Mouse (Mus musculus): ENCODE measurements around the gene Apc2. TPM values are rescaled to one million over a fixed set of nuclear protein-coding genes. Genes with fewer than 3 reads are reported as not detected.
A peak's percentile ranks its signal among the peaks of the same experiment; 100 is the strongest.

Gene Apc2
- polyA plus RNA-seq, 1 experiment from 2014 or later: 8.7 TPM

GRCm38 (mm10) chr10:80315315-80315714 is 19.5 kb downstream of the Apc2 start:
- WGBS: 45% methylated on average over 27 of the region's 27 CpGs
- H3K36me3 ChIP-seq (ENCODE audit: control insufficient read depth, insufficient read depth, low read length): no peaks in the 10 kb centered on the region
- no peak for ATAC-seq (ENCODE audit: insufficient number of reproducible peaks, insufficient read depth, low FRiP score, low read depth)
- H3K4me3 ChIP-seq (ENCODE audit: low read depth, low read length): no peak overlapping the region
- peaks cover 19% of the 10 kb centered on the region for H3K4me1 ChIP-seq (ENCODE audit: control insufficient read depth, insufficient read depth, low read length)
- peaks cover 57% of the 10 kb centered on the region for H3K27me3 ChIP-seq (ENCODE audit: control insufficient read depth, insufficient read depth, low read length)
- H3K4me2 ChIP-seq (replicated peaks; ENCODE audit: low read depth, low read length): no peak overlapping the region; the same call in 1 of the 2 replicates
- no peak overlapping the region for H3K27ac ChIP-seq (ENCODE audit: low read length)
- no peaks in the 10 kb centered on the region for H3K9me3 ChIP-seq (ENCODE audit: control insufficient read depth, low read depth, low read length)
- no peak overlapping the region for H3K9ac ChIP-seq (replicated peaks; ENCODE audit: low read depth, low read length)

- H3K4me3 ChIP-seq (ENCODE audit: low read depth, low read length): no peak overlapping the region
- ATAC-seq (ENCODE audit: insufficient number of reproducible peaks, insufficient read depth, low FRiP score, low read depth): no peak
- WGBS: 36% methylated on average over 11 of the region's 11 CpGs
Measured at GRCm38 (mm10) chr10:80316359-80316781, 20.6 kb downstream of the Apc2 start.

GRCm38 (mm10) chr10:80317011-80317410 is 21.2 kb downstream of the Apc2 start:
- no peak for ATAC-seq (ENCODE audit: insufficient number of reproducible peaks, insufficient read depth, low FRiP score, low read depth)
- Histone ChIP-seq H3K27ac (ENCODE audit: low read length) (no peak overlapping the region), H3K27me3 (ENCODE audit: control insufficient read depth, insufficient read depth, low read length) (peaks cover 46% of the 10 kb centered on the region), H3K4me1 (ENCODE audit: control insufficient read depth, insufficient read depth, low read length) (peaks cover 19% of the 10 kb centered on the region), H3K9ac (replicated peaks; ENCODE audit: low read depth, low read length) (no peak overlapping the region), H3K4me2 (replicated peaks; ENCODE audit: low read depth, low read length) (no peak overlapping the region), H3K4me3 (ENCODE audit: low read depth, low read length) (no peak overlapping the region), H3K36me3 (ENCODE audit: control insufficient read depth, insufficient read depth, low read length) (no peaks in the 10 kb centered on the region), H3K9me3 (ENCODE audit: control insufficient read depth, low read depth, low read length) (no peaks in the 10 kb centered on the region)
- 64% methylated on average over 10 of the region's 10 CpGs for WGBS

More at GRCm38 (mm10) chr10:80316359-80316781, 20.6 kb downstream of the Apc2 start:
- Histone ChIP-seq H3K9me3 (ENCODE audit: control insufficient read depth, low read depth, low read length) (no peaks in the 10 kb centered on the region), H3K4me2 (replicated peaks; ENCODE audit: low read depth, low read length) (no peak overlapping the region), H3K27ac (ENCODE audit: low read length) (no peak overlapping the region), H3K36me3 (ENCODE audit: control insufficient read depth, insufficient read depth, low read length) (no peaks in the 10 kb centered on the region), H3K4me1 (ENCODE audit: control insufficient read depth, insufficient read depth, low read length) (peaks cover 19% of the 10 kb centered on the region), H3K27me3 (ENCODE audit: control insufficient read depth, insufficient read depth, low read length) (peaks cover 49% of the 10 kb centered on the region), H3K9ac (replicated peaks; ENCODE audit: low read depth, low read length) (no peak overlapping the region)

- no peaks in the 10 kb centered on the region for H3K9me3 ChIP-seq (ENCODE audit: control insufficient read depth, low read depth, low read length)
- under 1% methylated on average over 34 of the region's 34 CpGs for WGBS
Measured at GRCm38 (mm10) chr10:80320340-80320760, 24.6 kb downstream of the Apc2 start, which contains the start of gene 2310011J03Rik. 2310011J03Rik (minus strand) TSS chr10:80320537.

GRCm38 (mm10) chr10:80321014-80321669 is 25.4 kb downstream of the Apc2 start:
- no peak overlapping the region for H3K4me2 ChIP-seq (replicated peaks; ENCODE audit: low read depth, low read length)
- no peak for ATAC-seq (ENCODE audit: insufficient number of reproducible peaks, insufficient read depth, low FRiP score, low read depth)
- H3K36me3 ChIP-seq (ENCODE audit: control insufficient read depth, insufficient read depth, low read length): no peaks in the 10 kb centered on the region
- WGBS: 69% methylated on average over 6 of the region's 6 CpGs
- H3K4me3 ChIP-seq (ENCODE audit: low read depth, low read length): no peak overlapping the region
- peaks cover 8% of the 10 kb centered on the region; the same call in 1 of the 2 replicates for H3K27me3 ChIP-seq (ENCODE audit: control insufficient read depth, insufficient read depth, low read length)
- H3K4me1 ChIP-seq (ENCODE audit: control insufficient read depth, insufficient read depth, low read length): peaks cover 9% of the 10 kb centered on the region; the same call in 1 of the 2 replicates
- no peaks in the 10 kb centered on the region for H3K9me3 ChIP-seq (ENCODE audit: control insufficient read depth, low read depth, low read length)
- no peak overlapping the region for H3K9ac ChIP-seq (replicated peaks; ENCODE audit: low read depth, low read length)
- H3K27ac ChIP-seq (ENCODE audit: low read length): no peak overlapping the region

More at GRCm38 (mm10) chr10:80320340-80320760, 24.6 kb downstream of the Apc2 start, which contains the start of gene 2310011J03Rik:
- peak within 1 kb of the TSS; percentile 68; the same call in 1 of the 2 replicates for H3K27ac ChIP-seq (ENCODE audit: low read length)
- H3K4me2 ChIP-seq (replicated peaks; ENCODE audit: low read depth, low read length): peak within 1 kb of the TSS; percentile 77
- ATAC-seq (ENCODE audit: insufficient number of reproducible peaks, insufficient read depth, low FRiP score, low read depth): peak; percentile 64
- H3K9ac ChIP-seq (replicated peaks; ENCODE audit: low read depth, low read length): peak within 1 kb of the TSS; percentile 65
- peaks cover 9% of the 10 kb centered on the region; the same call in 1 of the 2 replicates for H3K4me1 ChIP-seq (ENCODE audit: control insufficient read depth, insufficient read depth, low read length)
- no peaks in the 10 kb centered on the region for H3K36me3 ChIP-seq (ENCODE audit: control insufficient read depth, insufficient read depth, low read length)
- H3K27me3 ChIP-seq (ENCODE audit: control insufficient read depth, insufficient read depth, low read length): peaks cover 16% of the 10 kb centered on the region
- peak within 1 kb of the TSS; percentile 93 for H3K4me3 ChIP-seq (ENCODE audit: low read depth, low read length)

- no peak for ATAC-seq (ENCODE audit: insufficient number of reproducible peaks, insufficient read depth, low FRiP score, low read depth)
- H3K4me2 ChIP-seq (replicated peaks; ENCODE audit: low read depth, low read length): peak overlapping the region; percentile 97
- H3K36me3 ChIP-seq (ENCODE audit: control insufficient read depth, insufficient read depth, low read length): no peaks in the 10 kb centered on the region
- peaks cover 9% of the 10 kb centered on the region; the same call in 1 of the 2 replicates for H3K4me1 ChIP-seq (ENCODE audit: control insufficient read depth, insufficient read depth, low read length)
- no peak overlapping the region; the same call in 1 of the 2 replicates for H3K9ac ChIP-seq (replicated peaks; ENCODE audit: low read depth, low read length)
- H3K9me3 ChIP-seq (ENCODE audit: control insufficient read depth, low read depth, low read length): no peaks in the 10 kb centered on the region
- 85% methylated on average over 21 of the region's 21 CpGs for WGBS
- H3K27ac ChIP-seq (ENCODE audit: low read length): no peak overlapping the region
- peak overlapping the region; percentile 43; the same call in 1 of the 2 replicates for H3K4me3 ChIP-seq (ENCODE audit: low read depth, low read length)
- 0 out of 2 replicates have a peak, but pooled peaks cover 4% of the 10 kb centered on the region for H3K27me3 ChIP-seq (ENCODE audit: control insufficient read depth, insufficient read depth, low read length)
Measured at GRCm38 (mm10) chr10:80321670-80322581, 26.1 kb downstream of the Apc2 start.

- H3K27me3 ChIP-seq (ENCODE audit: control insufficient read depth, insufficient read depth, low read length): no peaks in the 10 kb centered on the region
- no peaks in the 10 kb centered on the region for H3K36me3 ChIP-seq (ENCODE audit: control insufficient read depth, insufficient read depth, low read length)
- ATAC-seq (ENCODE audit: insufficient number of reproducible peaks, insufficient read depth, low FRiP score, low read depth): no peak
- H3K27ac ChIP-seq (ENCODE audit: low read length): no peak overlapping the region
- 4% methylated on average over 28 of the region's 28 CpGs for WGBS
- peaks cover 9% of the 10 kb centered on the region; the same call in 1 of the 2 replicates for H3K4me1 ChIP-seq (ENCODE audit: control insufficient read depth, insufficient read depth, low read length)
- H3K9ac ChIP-seq (replicated peaks; ENCODE audit: low read depth, low read length): peak overlapping the region; percentile 43
- peak overlapping the region; percentile 43 for H3K4me3 ChIP-seq (ENCODE audit: low read depth, low read length)
- peak overlapping the region; percentile 97 for H3K4me2 ChIP-seq (replicated peaks; ENCODE audit: low read depth, low read length)
- H3K9me3 ChIP-seq (ENCODE audit: control insufficient read depth, low read depth, low read length): no peaks in the 10 kb centered on the region
Measured at GRCm38 (mm10) chr10:80322811-80323211, 27.0 kb downstream of the Apc2 start.
